20 mouse cellular contexts compared by ENCODE assay signal in genomic region chr14:39421874-39422273, GRCm38 (mm10). TPM values are rescaled to one million over a fixed set of nuclear protein-coding genes. Genes with fewer than 3 reads are reported as not detected.
"Had no signal": no experiment of that assay in that cellular context is flagged by ENCODE, and none has a peak within 500 bp of the region (broad histone marks: within the 10 kb centered on the region; RNA-seq: fewer than 3 reads in every experiment).

No protein-coding gene starts in this region.

- H3K9ac ChIP-seq: lung, embryonic 14.5 days; midbrain, embryonic 12.5 days; neural tube, embryonic 13.5 days; neural tube, embryonic 15.5 days had no signal

- H3K27ac ChIP-seq: midbrain, embryonic 10.5 days; midbrain, embryonic 12.5 days; neural tube, embryonic 13.5 days; neural tube, embryonic 15.5 days had no signal

- ATAC-seq: midbrain, embryonic 16.5 days had no signal

- H3K27me3 ChIP-seq: midbrain, embryonic 12.5 days; neural tube, embryonic 13.5 days; neural tube, embryonic 15.5 days had no signal

- H3K9me3 ChIP-seq: midbrain, embryonic 10.5 days; midbrain, embryonic 12.5 days; neural tube, embryonic 13.5 days; neural tube, embryonic 15.5 days had no signal

- H3K36me3 ChIP-seq: midbrain, embryonic 10.5 days; midbrain, embryonic 12.5 days; neural tube, embryonic 13.5 days; neural tube, embryonic 15.5 days had no signal

- H3K4me3 ChIP-seq: midbrain, embryonic 10.5 days; midbrain, embryonic 12.5 days; myocyte; neural tube, embryonic 13.5 days; neural tube, embryonic 15.5 days had no signal

- H3K4me2 ChIP-seq: lung, embryonic 14.5 days; midbrain, embryonic 12.5 days; neural tube, embryonic 13.5 days; neural tube, embryonic 15.5 days had no signal

- H3K4me1 ChIP-seq: neural tube, embryonic 13.5 days; neural tube, embryonic 15.5 days had no signal

- DNase-seq: lung, adult 18-20 months; lung, embryonic 14.5 days; lung, postnatal 10 days; lung, postnatal 4 days; retina, postnatal 1 day; right cerebral cortex, adult 18-20 months; right cerebral cortex, postnatal 25 days; right cerebral cortex, postnatal 4 days; spleen, adult 18-20 months; thymus, adult 18-20 months; thymus, postnatal 14 days; thymus, postnatal 36 days had no signal

RNA-seq across cellular contexts. Expression of gene Nrg3, which starts 51.0 kb away (rescaled TPM):
- total RNA-seq: megakaryocyte, adult 5-6 weeks; megakaryocyte-erythroid progenitor cell, adult 5-6 weeks had no signal
- polyA plus RNA-seq: lung, embryonic 14.5 days; myocyte had no signal
